Comparison of ENCODE assay signal across 8 mouse cellular contexts in genomic region chr8:120336087-120336380, GRCm38 (mm10).
DNase-seq lines count a peak whose midpoint lies in the region; ATAC-seq and TF ChIP-seq lines count a peak whose summit lies in the region.

No protein-coding gene starts in this region.

- peak overlapping the region; percentile 23; the same call in 1 of the 2 replicates for H3K9ac ChIP-seq in liver, embryonic 11.5 days (ENCODE audit: low read depth, low read length)

- peak overlapping the region; percentile 60 for H3K4me2 ChIP-seq in liver, embryonic 11.5 days

- H3K27ac ChIP-seq in liver, embryonic 11.5 days (ENCODE audit: low read depth, low read length): peak overlapping the region; percentile 66
- H3K27ac ChIP-seq in small intestine, adult 2 months (ENCODE audit: insufficient read depth, low read depth, low read length): peak overlapping the region; percentile 90

- H3K9me3 ChIP-seq in megakaryocyte, embryonic 14.5 days: peaks cover 13% of the 10 kb centered on the region
- H3K9me3 ChIP-seq in erythroblast, embryonic 14.5 days (ENCODE audit: control insufficient read depth, low read length): peaks cover 6% of the 10 kb centered on the region
- no peaks in the 10 kb centered on the region for H3K9me3 ChIP-seq in liver, embryonic 11.5 days (ENCODE audit: control insufficient read depth, low read length)

- ATAC-seq in megakaryocyte, adult 5-6 weeks (ENCODE audit: poor library complexity, severe bottlenecking): no peak
- peak; percentile 50 for ATAC-seq in liver, embryonic 11.5 days (replicated peaks; ENCODE audit: low FRiP score)

- peak overlapping the region; percentile 91 for H3K4me3 ChIP-seq in megakaryocyte, embryonic 14.5 days (replicated peaks)
- peak overlapping the region; percentile 44 for H3K4me3 ChIP-seq in erythroblast, embryonic 14.5 days (replicated peaks)
- H3K4me3 ChIP-seq in liver, embryonic 11.5 days (ENCODE audit: low read depth, low read length): peak overlapping the region; percentile 8; the same call in 1 of the 2 replicates
- H3K4me3 ChIP-seq in small intestine, adult 2 months (ENCODE audit: low read depth, low read length): peak overlapping the region; percentile 61; the same call in 1 of the 2 replicates

- TF ChIP-seq CTCF in small intestine, adult 2 months (IDR thresholded peaks at IDR 0.05; ENCODE audit: extremely low read depth, insufficient read length, insufficient replicate concordance, low read depth, low read length): no peak

- H3K27me3 ChIP-seq in megakaryocyte, embryonic 14.5 days (replicated peaks): no peaks in the 10 kb centered on the region
- peaks cover 21% of the 10 kb centered on the region for H3K27me3 ChIP-seq in erythroblast, embryonic 14.5 days (ENCODE audit: control insufficient read depth)
- H3K27me3 ChIP-seq in liver, embryonic 11.5 days (replicated peaks; ENCODE audit: control insufficient read depth, insufficient read depth, low read length): no peaks in the 10 kb centered on the region
- H3K27me3 ChIP-seq in small intestine, adult 2 months (ENCODE audit: control insufficient read depth, insufficient read depth, low read length): no peaks in the 10 kb centered on the region

- no peak for DNase-seq in liver, embryonic 11.5 days (ENCODE audit: low spot score)
- no peak for DNase-seq in gastrocnemius, postnatal 10 days
- DNase-seq in right cerebral cortex, postnatal 10 days (ENCODE audit: low spot score in 2 of 2): no peak
- no peak for DNase-seq in right cerebral cortex, postnatal 14 days

- H3K4me1 ChIP-seq in megakaryocyte, embryonic 14.5 days: peaks cover 100% of the 10 kb centered on the region
- peaks cover 54% of the 10 kb centered on the region for H3K4me1 ChIP-seq in erythroblast, embryonic 14.5 days (ENCODE audit: control insufficient read depth)
- peaks cover 49% of the 10 kb centered on the region for H3K4me1 ChIP-seq in liver, embryonic 11.5 days (replicated peaks; ENCODE audit: control insufficient read depth, insufficient read depth, low read length)
- H3K4me1 ChIP-seq in small intestine, adult 2 months (ENCODE audit: control insufficient read depth, insufficient read depth, insufficient read length, low read length): peaks cover 27% of the 10 kb centered on the region

- H3K36me3 ChIP-seq in megakaryocyte, embryonic 14.5 days (replicated peaks; ENCODE audit: low read length): peaks cover 32% of the 10 kb centered on the region
- H3K36me3 ChIP-seq in erythroblast, embryonic 14.5 days (ENCODE audit: control insufficient read depth): no peaks in the 10 kb centered on the region
- no peaks in the 10 kb centered on the region for H3K36me3 ChIP-seq in liver, embryonic 11.5 days (ENCODE audit: control insufficient read depth, insufficient read depth, low read length)
- no peaks in the 10 kb centered on the region for H3K36me3 ChIP-seq in small intestine, adult 2 months (ENCODE audit: control insufficient read depth, insufficient read depth, low read length)

- WGBS in liver, embryonic 11.5 days: 4% methylated on average over 9 of the region's 9 CpGs
- 4% methylated on average over 9 of the region's 9 CpGs for WGBS in small intestine, adult 2 months

- no peak for TF ChIP-seq POLR2A in small intestine, adult 2 months (IDR thresholded peaks at IDR 0.05; ENCODE audit: low read depth, low read length)

Comparison
In these comparisons a context has a peak if more than half of its experiments do, and no peak if none do; other contexts are left out.
1. H3K4me3 ChIP-seq: peak in every context shown above with its lines; median percentile 91 in megakaryocyte, embryonic 14.5 days; 61 in small intestine, adult 2 months; 44 in erythroblast, embryonic 14.5 days; 8 in liver, embryonic 11.5 days.